Mouse (Mus musculus): Measurements from ENCODE around the gene Tjp2.

GRCm38 (mm10) chr19:24118775-24119174, 106.1 kb downstream of the Tjp2 start:
- TF ChIP-seq CTCF (IDR thresholded peaks at IDR 0.05; ENCODE audit: low read depth, low read length) (no peak), POLR2A (IDR thresholded peaks at IDR 0.05; ENCODE audit: extremely low read depth, insufficient read depth, low read length) (no peak)

Data from liver, adult 2 months (tissue).